Mouse (Mus musculus) heart, postnatal 4 days (tissue): ENCODE results near the gene Zfp423. TPM values are rescaled to one million over a fixed set of nuclear protein-coding genes. Genes with fewer than 3 reads are reported as not detected.
A peak's percentile ranks its signal among the peaks of the same experiment; 100 is the strongest.
"Not testable (repeated sequence)": the region's sequence is repeated elsewhere in the genome, so short reads cannot be mapped to it uniquely, and the experiment has no call there.

ENCODE experiments used
- DNase-seq: peaks from one replicate; pipeline ENCODE4 v3.0.0; 2021
- total RNA-seq, 2 experiments: library from RNA; stranded (reverse); gene quantifications; 2 replicates each; pipeline ENCODE4 v1.2.3; 2021

The Zfp423 gene
- total RNA-seq, 2 experiments from 2014 or later: 12.9 to 16.2 TPM

- no peak for DNase-seq
Measured at GRCm38 (mm10) chr8:87895203-87896041, 64.0 kb downstream of the Zfp423 start.

GRCm38 (mm10) chr8:87894287-87894686 lies 65.1 kb downstream of the Zfp423 start:
- DNase-seq: no peak

- no peak for DNase-seq
Measured at GRCm38 (mm10) chr8:87893547-87893946, 65.8 kb downstream of the Zfp423 start.

GRCm38 (mm10) chr8:87892891-87893290 lies 66.5 kb downstream of the Zfp423 start:
- no peak for DNase-seq

- peak; percentile 32 for DNase-seq
Measured at GRCm38 (mm10) chr8:87891884-87892283, 67.5 kb downstream of the Zfp423 start.

- no peak for DNase-seq
Measured at GRCm38 (mm10) chr8:87887956-87888355, 71.4 kb downstream of the Zfp423 start.

GRCm38 (mm10) chr8:87881088-87881487 lies 78.3 kb downstream of the Zfp423 start:
- DNase-seq: no peak

- DNase-seq: no peak
Measured at GRCm38 (mm10) chr8:87875852-87876251, 83.5 kb downstream of the Zfp423 start.

- DNase-seq: peak; percentile 38
Measured at GRCm38 (mm10) chr8:87875452-87875851, 83.9 kb downstream of the Zfp423 start.

GRCm38 (mm10) chr8:87872987-87873550 lies 86.3 kb downstream of the Zfp423 start:
- no peak for DNase-seq

GRCm38 (mm10) chr8:87872356-87872930 lies 87.0 kb downstream of the Zfp423 start:
- DNase-seq: no peak

GRCm38 (mm10) chr8:87866586-87866985 lies 92.8 kb downstream of the Zfp423 start:
- DNase-seq: no peak

- DNase-seq: peak; percentile 19
Measured at GRCm38 (mm10) chr8:87864236-87864635, 95.2 kb downstream of the Zfp423 start.

GRCm38 (mm10) chr8:87863128-87863527 lies 96.3 kb downstream of the Zfp423 start:
- DNase-seq: no peak

GRCm38 (mm10) chr8:87861718-87862117 lies 97.7 kb downstream of the Zfp423 start:
- no peak for DNase-seq

- DNase-seq: no peak
Measured at GRCm38 (mm10) chr8:87860905-87861304, 98.5 kb downstream of the Zfp423 start.

GRCm38 (mm10) chr8:87851871-87852270 lies 107.5 kb downstream of the Zfp423 start:
- DNase-seq: no peak

- no peak for DNase-seq
Measured at GRCm38 (mm10) chr8:87851380-87851779, 108.0 kb downstream of the Zfp423 start.

- no peak for DNase-seq
Measured at GRCm38 (mm10) chr8:87848836-87849235, 110.6 kb downstream of the Zfp423 start.

- peak; percentile 38 for DNase-seq
Measured at GRCm38 (mm10) chr8:87847796-87848195, 111.6 kb downstream of the Zfp423 start.

- not testable (repeated sequence) for DNase-seq
Measured at GRCm38 (mm10) chr8:87842096-87842495, 117.3 kb downstream of the Zfp423 start.

- DNase-seq: no peak
Measured at GRCm38 (mm10) chr8:87837266-87837665, 122.1 kb downstream of the Zfp423 start.

GRCm38 (mm10) chr8:87836866-87837265 lies 122.5 kb downstream of the Zfp423 start:
- DNase-seq: peak; percentile 79

GRCm38 (mm10) chr8:87835924-87836323 lies 123.5 kb downstream of the Zfp423 start:
- no peak for DNase-seq
